ENCODE assay signal across 31 mouse cellular contexts in genomic region chr17:42462726-42463125, GRCm38 (mm10).
DNase-seq lines count a peak whose midpoint lies in the region; ATAC-seq lines count a peak whose summit lies in the region.
"Had no signal": no experiment of that assay in that cellular context is flagged by ENCODE, and none has a peak within 500 bp of the region (broad histone marks: within the 10 kb centered on the region; RNA-seq: fewer than 3 reads in every experiment).

No protein-coding gene starts in this region.

- H3K4me2 ChIP-seq in midbrain, embryonic 16.5 days (ENCODE audit: low read length), result no peak overlapping the region
- H3K4me2 ChIP-seq: embryonic facial prominence, embryonic 13.5 days; forebrain, embryonic 15.5 days; heart, embryonic 11.5 days; hindbrain, embryonic 13.5 days; limb, embryonic 15.5 days; liver, embryonic 13.5 days; midbrain, embryonic 13.5 days; stomach, embryonic 15.5 days had no signal

- no peak overlapping the region for H3K4me3 ChIP-seq in midbrain, embryonic 16.5 days (ENCODE audit: low read depth, low read length)
- H3K4me3 ChIP-seq: embryonic facial prominence, embryonic 13.5 days; forebrain, embryonic 10.5 days; forebrain, embryonic 15.5 days; hindbrain, embryonic 13.5 days; limb, embryonic 10.5 days; limb, embryonic 15.5 days; liver, embryonic 13.5 days; midbrain, embryonic 13.5 days; stomach, embryonic 15.5 days had no signal

- intact Hi-C loops in left cerebral cortex, postnatal 36 days (cut with DNase I), result no loop called here

- no peak overlapping the region for H3K27ac ChIP-seq in midbrain, embryonic 16.5 days (ENCODE audit: low read length)
- H3K27ac ChIP-seq: embryonic facial prominence, embryonic 13.5 days; forebrain, embryonic 10.5 days; forebrain, embryonic 15.5 days; hindbrain, embryonic 13.5 days; limb, embryonic 10.5 days; limb, embryonic 15.5 days; liver, embryonic 13.5 days; macrophage; midbrain, embryonic 13.5 days; stomach, embryonic 15.5 days had no signal

- H3K4me1 ChIP-seq in midbrain, embryonic 16.5 days (ENCODE audit: control insufficient read depth, insufficient read depth, low read length), result no peaks in the 10 kb centered on the region
- H3K4me1 ChIP-seq: embryonic facial prominence, embryonic 13.5 days; forebrain, embryonic 10.5 days; forebrain, embryonic 15.5 days; hindbrain, embryonic 13.5 days; limb, embryonic 10.5 days; limb, embryonic 15.5 days; liver, embryonic 13.5 days; midbrain, embryonic 13.5 days; stomach, embryonic 15.5 days had no signal

- no peak overlapping the region for H3K9ac ChIP-seq in midbrain, embryonic 16.5 days (ENCODE audit: low read depth, low read length)
- H3K9ac ChIP-seq: embryonic facial prominence, embryonic 13.5 days; forebrain, embryonic 15.5 days; hindbrain, embryonic 13.5 days; limb, embryonic 15.5 days; liver, embryonic 13.5 days; midbrain, embryonic 13.5 days; stomach, embryonic 15.5 days had no signal

- no peak for DNase-seq in frontal cortex, postnatal 10 days (ENCODE audit: low spot score in 2 of 2)
- peak; percentile 69 for DNase-seq in right cerebral cortex, adult 18-20 months
- no peak for DNase-seq in right cerebral cortex, postnatal 4 days
- peak; percentile 31 to 32 for DNase-seq in left cerebral cortex, postnatal 36 days (ENCODE audit: low spot score in 2 of 2)
- DNase-seq in spleen, postnatal 36 days (ENCODE audit: low spot score in 2 of 2), result no peak
- DNase-seq: adrenal gland, postnatal 10 days; cerebellum, adult 11-12 months; cerebellum, postnatal 10 days; gastrocnemius, postnatal 25 days; heart, adult 11 months; heart, postnatal 4 days; kidney, adult 9 months; kidney, postnatal 14 days; liver, embryonic 13.5 days; lung, adult 2 months; lung, postnatal 10 days; thymus, postnatal 14 days had no signal

- no peaks in the 10 kb centered on the region for H3K9me3 ChIP-seq in midbrain, embryonic 16.5 days (replicated peaks; ENCODE audit: control insufficient read depth, low read length, poor library complexity, severe bottlenecking)
- H3K9me3 ChIP-seq: embryonic facial prominence, embryonic 13.5 days; forebrain, embryonic 15.5 days; limb, embryonic 10.5 days; limb, embryonic 15.5 days; midbrain, embryonic 13.5 days; stomach, embryonic 15.5 days had no signal

- no peaks in the 10 kb centered on the region for H3K36me3 ChIP-seq in midbrain, embryonic 16.5 days (ENCODE audit: control insufficient read depth, insufficient read depth, low read length)
- H3K36me3 ChIP-seq: embryonic facial prominence, embryonic 13.5 days; forebrain, embryonic 10.5 days; forebrain, embryonic 15.5 days; G1E; hindbrain, embryonic 13.5 days; limb, embryonic 10.5 days; limb, embryonic 15.5 days; liver, embryonic 13.5 days; midbrain, embryonic 13.5 days; stomach, embryonic 15.5 days had no signal

- H3K27me3 ChIP-seq in midbrain, embryonic 16.5 days (ENCODE audit: control insufficient read depth, insufficient read depth, low read depth, low read length), result no peaks in the 10 kb centered on the region
- H3K27me3 ChIP-seq: embryonic facial prominence, embryonic 13.5 days; forebrain, embryonic 15.5 days; hindbrain, embryonic 13.5 days; limb, embryonic 15.5 days; liver, embryonic 13.5 days; midbrain, embryonic 13.5 days; stomach, embryonic 15.5 days had no signal

- peak; percentile 98 for ATAC-seq in frontal cortex, adult (ENCODE audit: low TSS enrichment)
- ATAC-seq in midbrain, embryonic 16.5 days, result no peak
- ATAC-seq: forebrain, embryonic 15.5 days; intestine, embryonic 16.5 days; midbrain, embryonic 13.5 days had no signal

Comparison
In these comparisons a context has a peak if more than half of its experiments do, and no peak if none do; other contexts are left out.
1. DNase-seq: peak in right cerebral cortex, adult 18-20 months (single experiment) and left cerebral cortex, postnatal 36 days (2 of 2); none in frontal cortex, postnatal 10 days (0 of 2), right cerebral cortex, postnatal 4 days (single experiment) and spleen, postnatal 36 days (0 of 2).